ENCODE assay signal across 27 mouse cellular contexts in the genomic region with DNA sequence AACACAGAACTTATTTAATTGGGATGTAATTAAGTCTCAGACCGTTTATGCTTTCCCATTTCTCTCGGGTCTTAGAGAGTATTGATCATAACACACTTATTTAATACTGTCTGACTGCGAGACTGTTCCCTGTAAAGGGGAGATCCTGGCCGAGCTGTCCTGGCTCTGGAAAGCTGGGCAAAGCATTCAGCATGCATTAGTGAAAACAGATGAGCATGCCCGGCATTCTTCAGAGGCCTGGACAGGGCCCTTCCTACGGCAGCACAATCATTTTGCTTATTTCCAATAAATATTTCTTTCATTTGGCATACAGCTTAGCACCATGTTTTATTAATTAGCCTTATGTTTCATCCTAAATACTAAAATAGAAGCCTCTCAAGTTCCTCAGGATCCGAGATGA.
A peak's percentile ranks its signal among the peaks of the same experiment; 100 is the strongest.
DNase-seq lines count a peak whose midpoint lies in the region; ATAC-seq lines count a peak whose summit lies in the region.
"Had no signal": no experiment of that assay in that cellular context is flagged by ENCODE, and none has a peak within 500 bp of the region (broad histone marks: within the 10 kb centered on the region; RNA-seq: fewer than 3 reads in every experiment).

No protein-coding gene starts in this region.

- H3K9ac ChIP-seq in heart, embryonic 13.5 days: no peak overlapping the region
- H3K9ac ChIP-seq in embryonic facial prominence, embryonic 11.5 days (replicated peaks; ENCODE audit: low read length): no peak overlapping the region
- H3K9ac ChIP-seq: hindbrain, embryonic 14.5 days; kidney, embryonic 15.5 days; limb, embryonic 15.5 days; liver, embryonic 13.5 days; midbrain, embryonic 13.5 days; neural tube, embryonic 13.5 days had no signal

- no peaks in the 10 kb centered on the region for H3K36me3 ChIP-seq in heart, embryonic 13.5 days
- no peaks in the 10 kb centered on the region for H3K36me3 ChIP-seq in embryonic facial prominence, embryonic 11.5 days (replicated peaks; ENCODE audit: control insufficient read depth, insufficient read depth, low read depth, low read length)
- no peaks in the 10 kb centered on the region for H3K36me3 ChIP-seq in limb, embryonic 10.5 days
- H3K36me3 ChIP-seq: forebrain, embryonic 10.5 days; kidney, embryonic 15.5 days; limb, embryonic 15.5 days; liver, embryonic 13.5 days; midbrain, embryonic 13.5 days; neural tube, embryonic 13.5 days had no signal

- 0 out of 2 replicates have a peak overlapping the region, but pooled peaks have one; percentile 43 for H3K27ac ChIP-seq in heart, embryonic 13.5 days (replicated peaks)
- no peak overlapping the region for H3K27ac ChIP-seq in embryonic facial prominence, embryonic 11.5 days (replicated peaks; ENCODE audit: low read depth, low read length)
- peak overlapping the region; percentile 47; the same call in 1 of the 2 replicates for H3K27ac ChIP-seq in limb, embryonic 10.5 days
- H3K27ac ChIP-seq: hindbrain, embryonic 14.5 days; kidney, embryonic 15.5 days; left cerebral cortex, adult 2 months; limb, embryonic 15.5 days; liver, embryonic 13.5 days; macrophage; midbrain, embryonic 13.5 days; neural tube, embryonic 13.5 days had no signal

- peaks cover 47% of the 10 kb centered on the region for H3K4me1 ChIP-seq in heart, embryonic 13.5 days
- H3K4me1 ChIP-seq in embryonic facial prominence, embryonic 11.5 days (ENCODE audit: control insufficient read depth, insufficient read depth, low read length): peaks cover 2% of the 10 kb centered on the region; the same call in 1 of the 2 replicates
- H3K4me1 ChIP-seq in limb, embryonic 10.5 days: peaks cover 26% of the 10 kb centered on the region

- no peaks in the 10 kb centered on the region for H3K27me3 ChIP-seq in heart, embryonic 13.5 days (replicated peaks)
- H3K27me3 ChIP-seq in embryonic facial prominence, embryonic 11.5 days (ENCODE audit: control insufficient read depth, insufficient read depth, low read length): no peaks in the 10 kb centered on the region
- peaks cover 4% of the 10 kb centered on the region; the same call in 1 of the 2 replicates for H3K27me3 ChIP-seq in limb, embryonic 10.5 days (ENCODE audit: low read depth, poor library complexity, severe bottlenecking)
- H3K27me3 ChIP-seq: kidney, embryonic 15.5 days; limb, embryonic 15.5 days; liver, embryonic 13.5 days; midbrain, embryonic 13.5 days; neural tube, embryonic 13.5 days had no signal

- no peaks in the 10 kb centered on the region for H3K9me3 ChIP-seq in heart, embryonic 13.5 days
- H3K9me3 ChIP-seq in embryonic facial prominence, embryonic 11.5 days (replicated peaks; ENCODE audit: control insufficient read depth, low read length): no peaks in the 10 kb centered on the region
- no peaks in the 10 kb centered on the region for H3K9me3 ChIP-seq in limb, embryonic 10.5 days (replicated peaks)
- H3K9me3 ChIP-seq: forebrain, embryonic 10.5 days; kidney, embryonic 15.5 days; limb, embryonic 15.5 days; liver, embryonic 13.5 days; midbrain, embryonic 13.5 days; neural tube, embryonic 13.5 days had no signal

- 46% methylated on average over 7 of the region's 7 CpGs for WGBS in heart, embryonic 13.5 days
- WGBS in embryonic facial prominence, embryonic 11.5 days: 29% methylated on average over 7 of the region's 7 CpGs
- WGBS in limb, embryonic 10.5 days: 49% methylated on average over 7 of the region's 7 CpGs

- DNase-seq in heart, adult 11 months: no peak
- DNase-seq in Muller cell, postnatal 12 days (ENCODE audit: inconsistent ontology term): peak; percentile 20
- DNase-seq in embryonic facial prominence, embryonic 11.5 days (ENCODE audit: low spot score): peak; percentile 69
- peak; percentile 47 for DNase-seq in limb, embryonic 10.5 days (ENCODE audit: low spot score)
- no peak for DNase-seq in cerebellum, postnatal 25 days
- no peak for DNase-seq in layer of hippocampus, postnatal 10 days (ENCODE audit: low spot score in 2 of 2)
- DNase-seq: adrenal gland, postnatal 10 days; B cell, adult 2 months; cerebellum, adult 11-12 months; cerebellum, postnatal 10 days; kidney, adult 18-20 months; kidney, postnatal 25 days; liver, embryonic 13.5 days; lung, adult 18-20 months; thymus, adult 2 months; thymus, postnatal 36 days had no signal

- H3K4me2 ChIP-seq in heart, embryonic 13.5 days: no peak overlapping the region
- H3K4me2 ChIP-seq in embryonic facial prominence, embryonic 11.5 days (ENCODE audit: low read depth, low read length): no peak overlapping the region
- H3K4me2 ChIP-seq: hindbrain, embryonic 14.5 days; kidney, embryonic 15.5 days; limb, embryonic 15.5 days; liver, embryonic 13.5 days; midbrain, embryonic 13.5 days; neural tube, embryonic 13.5 days had no signal

- H3K4me3 ChIP-seq in heart, embryonic 13.5 days: no peak overlapping the region
- H3K4me3 ChIP-seq in embryonic facial prominence, embryonic 11.5 days (ENCODE audit: low read depth, low read length): no peak overlapping the region
- no peak overlapping the region for H3K4me3 ChIP-seq in limb, embryonic 10.5 days
- H3K4me3 ChIP-seq: forebrain, embryonic 10.5 days; kidney, embryonic 15.5 days; left cerebral cortex, adult 2 months; limb, embryonic 15.5 days; liver, embryonic 13.5 days; midbrain, embryonic 13.5 days; neural tube, embryonic 13.5 days had no signal

- ATAC-seq in heart, embryonic 13.5 days (ENCODE audit: extremely low read depth, insufficient number of reproducible peaks, low FRiP score, low TSS enrichment): no peak
- no peak for ATAC-seq in embryonic facial prominence, embryonic 11.5 days (replicated peaks; ENCODE audit: insufficient number of reproducible peaks, low FRiP score, low TSS enrichment, low read depth)
- ATAC-seq: forebrain, embryonic 16.5 days; lung, postnatal 0 days; midbrain, embryonic 13.5 days had no signal

Comparison
In these comparisons a context has a peak if more than half of its experiments do, and no peak if none do; other contexts are left out.
1. DNase-seq: peak in Muller cell, postnatal 12 days (single experiment), embryonic facial prominence, embryonic 11.5 days (single experiment) and limb, embryonic 10.5 days (single experiment); none in heart, adult 11 months (single experiment), cerebellum, postnatal 25 days (0 of 2) and layer of hippocampus, postnatal 10 days (0 of 2).